ENCODE assay signal across 8 mouse cellular contexts in the genomic region with DNA sequence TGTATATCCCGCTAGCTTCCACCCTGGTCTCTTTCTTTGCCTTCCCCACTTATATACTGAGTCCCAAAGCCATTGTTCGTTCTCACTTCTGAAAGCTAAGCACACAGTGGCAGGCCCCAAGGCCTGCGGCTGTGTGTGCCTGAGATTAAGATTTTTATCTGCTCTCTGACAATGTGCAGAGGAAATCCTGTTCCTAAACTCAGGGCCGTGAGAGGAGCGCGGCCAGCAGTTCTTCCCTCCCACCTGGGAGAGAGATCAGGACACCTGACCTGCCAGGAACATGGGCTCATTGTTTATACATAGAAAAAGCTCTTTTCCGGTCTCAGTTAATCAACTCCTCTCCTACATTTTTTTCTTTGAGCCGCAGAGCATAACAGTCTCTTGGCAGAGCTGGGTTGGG. TPM values are rescaled to one million over a fixed set of nuclear protein-coding genes. Genes with fewer than 3 reads are reported as not detected.
DNase-seq lines count a peak whose midpoint lies in the region; ATAC-seq and TF ChIP-seq lines count a peak whose summit lies in the region.

No protein-coding gene starts in this region.

- H3K4me3 ChIP-seq in small intestine, adult 2 months (ENCODE audit: low read depth, low read length): no peak overlapping the region

- peak; percentile 22 for DNase-seq in embryo, embryonic 10.5 days (ENCODE audit: low spot score)
- no peak for DNase-seq in embryo, embryonic 11 days
- peak; percentile 76 to 90 for DNase-seq in heart, adult 9 months (ENCODE audit: low spot score in 2 of 2)
- DNase-seq in kidney, postnatal 14 days: peak; percentile 73
- DNase-seq in B cell, adult 2 months: no peak
- DNase-seq in MN1 (ENCODE audit: low spot score): no peak

- H3K27me3 ChIP-seq in small intestine, adult 2 months (ENCODE audit: control insufficient read depth, insufficient read depth, low read length): no peaks in the 10 kb centered on the region

- H3K36me3 ChIP-seq in small intestine, adult 2 months (ENCODE audit: control insufficient read depth, insufficient read depth, low read length): no peaks in the 10 kb centered on the region

- TF ChIP-seq POLR2A in small intestine, adult 2 months (IDR thresholded peaks at IDR 0.05; ENCODE audit: low read depth, low read length): no peak

- H3K27ac ChIP-seq in small intestine, adult 2 months (ENCODE audit: insufficient read depth, low read depth, low read length): peak overlapping the region; percentile 77

- WGBS in small intestine, adult 2 months: 29% methylated on average over 8 of the region's 8 CpGs

- no peak for ATAC-seq in frontal cortex, adult (ENCODE audit: low TSS enrichment)

- peaks cover 23% of the 10 kb centered on the region; the same call in 1 of the 2 replicates for H3K4me1 ChIP-seq in small intestine, adult 2 months (ENCODE audit: control insufficient read depth, insufficient read depth, insufficient read length, low read length)

- TF ChIP-seq CTCF in small intestine, adult 2 months (IDR thresholded peaks at IDR 0.05; ENCODE audit: extremely low read depth, insufficient read length, insufficient replicate concordance, low read depth, low read length): no peak

RNA-seq across cellular contexts. Expression of gene Fli1, which starts 36.5 kb away (rescaled TPM):
- polyA plus RNA-seq in small intestine, adult 2 months (2012; rRNA removed): 1.8 and 3.1 TPM in 2 replicates

Comparison
In these comparisons a context has a peak if more than half of its experiments do, and no peak if none do; other contexts are left out.
1. DNase-seq: peak in embryo, embryonic 10.5 days (single experiment), heart, adult 9 months (2 of 2) and kidney, postnatal 14 days (single experiment); none in embryo, embryonic 11 days (single experiment), B cell, adult 2 months (0 of 2) and MN1 (single experiment).